Comparison of ENCODE assay signal across 10 mouse cellular contexts in the genomic region with DNA sequence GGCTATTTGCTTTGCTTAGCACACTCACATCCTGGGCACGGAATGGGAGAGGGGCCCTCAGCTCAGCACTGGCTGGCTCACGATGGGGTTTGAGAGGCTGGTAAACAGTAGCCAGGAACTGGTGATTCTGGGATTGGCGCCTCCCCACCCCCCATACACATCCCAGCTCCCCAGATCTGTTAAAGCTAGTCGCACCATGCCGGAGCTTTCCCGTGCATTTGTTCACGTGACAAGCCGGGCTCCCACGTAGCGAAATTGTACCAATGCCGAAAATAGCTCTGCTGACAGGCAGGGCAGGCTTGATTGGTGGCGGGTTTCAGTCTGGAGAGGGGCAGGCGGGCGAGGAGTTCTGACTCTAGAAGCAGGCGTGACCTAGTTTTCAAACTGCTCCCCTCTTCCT. TPM values are rescaled to one million over a fixed set of nuclear protein-coding genes. Genes with fewer than 3 reads are reported as not detected.
A peak's percentile ranks its signal among the peaks of the same experiment; 100 is the strongest.
DNase-seq lines count a peak whose midpoint lies in the region; ATAC-seq and TF ChIP-seq lines count a peak whose summit lies in the region.
"Had no signal": no experiment of that assay in that cellular context is flagged by ENCODE, and none has a peak within 500 bp of the region (broad histone marks: within the 10 kb centered on the region; RNA-seq: fewer than 3 reads in every experiment).

No protein-coding gene starts in this region.

- WGBS in cerebellum, adult 2 months = 61% methylated on average over 15 of the region's 15 CpGs
- 27% methylated on average over 15 of the region's 15 CpGs for WGBS in heart, postnatal 0 days
- WGBS in lung, postnatal 0 days = 64% methylated on average over 15 of the region's 15 CpGs
- WGBS in midbrain, embryonic 10.5 days = 85% methylated on average over 15 of the region's 15 CpGs

- peak overlapping the region; percentile 8; the same call in 1 of the 2 replicates for H3K27ac ChIP-seq in cerebellum, adult 2 months (ENCODE audit: insufficient read depth, low read length)
- peak overlapping the region; percentile 83 for H3K27ac ChIP-seq in heart, postnatal 0 days (ENCODE audit: low read depth)
- 0 out of 2 replicates have a peak overlapping the region, but pooled peaks have one; percentile 57 for H3K27ac ChIP-seq in lung, postnatal 0 days (ENCODE audit: low read length)
- H3K27ac ChIP-seq in midbrain, embryonic 10.5 days (replicated peaks) = no peak overlapping the region

- no peaks in the 10 kb centered on the region for H3K27me3 ChIP-seq in cerebellum, adult 2 months (ENCODE audit: control insufficient read depth, insufficient read depth, low read length)
- no peaks in the 10 kb centered on the region for H3K27me3 ChIP-seq in heart, postnatal 0 days (ENCODE audit: control insufficient read depth, insufficient read depth, low read length)
- H3K27me3 ChIP-seq in lung, postnatal 0 days (replicated peaks; ENCODE audit: insufficient read depth, low read length) = no peaks in the 10 kb centered on the region
- peaks cover 5% of the 10 kb centered on the region for H3K27me3 ChIP-seq in midbrain, embryonic 10.5 days (ENCODE audit: low read depth, poor library complexity, severe bottlenecking)

- peaks cover 3% of the 10 kb centered on the region; the same call in 1 of the 2 replicates for H3K4me1 ChIP-seq in cerebellum, adult 2 months (ENCODE audit: control insufficient read depth, insufficient read depth, low read length)
- no peaks in the 10 kb centered on the region for H3K4me1 ChIP-seq in heart, postnatal 0 days (ENCODE audit: control insufficient read depth, insufficient read depth)
- peaks cover 13% of the 10 kb centered on the region; the same call in 1 of the 2 replicates for H3K4me1 ChIP-seq in lung, postnatal 0 days (ENCODE audit: insufficient read depth, low read depth, low read length)
- peaks cover 18% of the 10 kb centered on the region for H3K4me1 ChIP-seq in midbrain, embryonic 10.5 days

- peak; percentile 60 for DNase-seq in gastrocnemius, adult 18-20 months (ENCODE audit: low spot score)
- DNase-seq in gastrocnemius, postnatal 10 days = no peak
- peak; percentile 56 to 62 for DNase-seq in cerebellum, adult 2 months
- DNase-seq in heart, postnatal 0 days (ENCODE audit: low spot score) = peak; percentile 80
- peak; percentile 81 for DNase-seq in lung, postnatal 0 days (ENCODE audit: low spot score)
- DNase-seq in retina, embryonic 14.5 days (ENCODE audit: low spot score) = no peak
- DNase-seq in midbrain, embryonic 10.5 days (ENCODE audit: low spot score) = no peak
- no peak for DNase-seq in kidney, adult 11 months
- DNase-seq: adrenal gland, postnatal 25 days had no signal

- H3K36me3 ChIP-seq in heart, postnatal 0 days (replicated peaks; ENCODE audit: control insufficient read depth, insufficient read depth, low read length) = no peaks in the 10 kb centered on the region
- H3K36me3 ChIP-seq in lung, postnatal 0 days (ENCODE audit: insufficient read depth, low read length) = no peaks in the 10 kb centered on the region
- H3K36me3 ChIP-seq in midbrain, embryonic 10.5 days = peaks cover under 1% of the 10 kb centered on the region; the same call in 1 of the 2 replicates

- TF ChIP-seq EP300 in heart, postnatal 0 days (IDR thresholded peaks at IDR 0.05; ENCODE audit: low read depth) = no peak
- TF ChIP-seq EP300 in lung, postnatal 0 days (IDR thresholded peaks at IDR 0.05) = peak; percentile 40; the same call in 1 of the 2 replicates

- ATAC-seq in heart, postnatal 0 days (ENCODE audit: insufficient read depth, low read depth) = peak; percentile 82
- ATAC-seq in lung, postnatal 0 days = peak; percentile 78

- no peak for TF ChIP-seq POLR2A in cerebellum, adult 2 months (IDR thresholded peaks at IDR 0.05; ENCODE audit: borderline replicate concordance, insufficient read depth, low read length)

- peak overlapping the region; percentile 57 for H3K4me2 ChIP-seq in heart, postnatal 0 days (ENCODE audit: low read depth, low read length)
- peak overlapping the region; percentile 25 for H3K4me2 ChIP-seq in lung, postnatal 0 days (replicated peaks; ENCODE audit: low read depth, low read length)

- H3K9ac ChIP-seq in heart, postnatal 0 days (replicated peaks; ENCODE audit: low read depth, low read length) = 0 out of 2 replicates have a peak overlapping the region, but pooled peaks have one; percentile 30
- no peak overlapping the region for H3K9ac ChIP-seq in lung, postnatal 0 days (replicated peaks; ENCODE audit: low read depth)

- peak overlapping the region; percentile 17 for H3K4me3 ChIP-seq in cerebellum, adult 2 months (replicated peaks; ENCODE audit: insufficient read depth, low read depth, low read length)
- H3K4me3 ChIP-seq in heart, postnatal 0 days (ENCODE audit: low read depth, low read length) = peak overlapping the region; percentile 26
- no peak overlapping the region for H3K4me3 ChIP-seq in lung, postnatal 0 days (ENCODE audit: low read depth, low read length)
- H3K4me3 ChIP-seq in midbrain, embryonic 10.5 days = no peak overlapping the region

- H3K9me3 ChIP-seq in heart, postnatal 0 days (replicated peaks; ENCODE audit: control insufficient read depth, low read length) = no peaks in the 10 kb centered on the region
- no peaks in the 10 kb centered on the region for H3K9me3 ChIP-seq in lung, postnatal 0 days (ENCODE audit: low read length)
- no peaks in the 10 kb centered on the region for H3K9me3 ChIP-seq in midbrain, embryonic 10.5 days (replicated peaks)

- TF ChIP-seq CTCF in cerebellum, adult 2 months (IDR thresholded peaks at IDR 0.05; ENCODE audit: borderline replicate concordance, insufficient read depth, low read depth, low read length) = no peak
- TF ChIP-seq CTCF in heart, postnatal 0 days (IDR thresholded peaks at IDR 0.05; ENCODE audit: low read depth) = no peak
- no peak for TF ChIP-seq CTCF in lung, postnatal 0 days (IDR thresholded peaks at IDR 0.05)

RNA-seq across cellular contexts. Expression of gene Wwox, which starts 16.5 kb away (rescaled TPM):
- total RNA-seq in gastrocnemius, adult 18-20 months (2021) = 1 to 10 TPM; 5.6 to 6.1 TPM
- total RNA-seq in gastrocnemius, postnatal 10 days (2021) = 10 to 100 TPM in 1 of 2 experiments, 1 to 10 TPM in 1; 8.7 to 10.3 TPM
- polyA plus RNA-seq in cerebellum, adult 2 months (2012; rRNA removed) = 35.2 and 35.3 TPM in 2 replicates
- total RNA-seq in heart, postnatal 0 days (2014; rRNA removed; ENCODE audit: low replicate concordance) = 6.0 and 7.5 TPM in 2 replicates
- polyA plus RNA-seq in heart, postnatal 0 days (2015; fragmentation: Nextera tagmentation; extraction: Ambion mirVana) = 7.2 and 9.6 TPM in 2 replicates
- polyA plus RNA-seq in lung, postnatal 0 days (2015; fragmentation: Nextera tagmentation; extraction: Ambion mirVana) = 8.6 and 11.6 TPM in 2 replicates
- 10.6 and 13.9 TPM in 2 replicates for polyA plus RNA-seq in midbrain, embryonic 10.5 days (2016; fragmentation: Nextera tagmentation; extraction: Ambion mirVana)

RNA-seq across cellular contexts. Expression of gene Clec3a, which starts 38.1 kb away (rescaled TPM):
- not detected for total RNA-seq in gastrocnemius, adult 18-20 months (2021)
- not detected for total RNA-seq in gastrocnemius, postnatal 10 days (2021)
- not detected in 2 replicates for polyA plus RNA-seq in cerebellum, adult 2 months (2012; rRNA removed)
- total RNA-seq in heart, postnatal 0 days (2014; rRNA removed; ENCODE audit: low replicate concordance) = not detected in 2 replicates
- polyA plus RNA-seq in heart, postnatal 0 days (2015; fragmentation: Nextera tagmentation; extraction: Ambion mirVana) = not detected in 2 replicates
- not detected in 2 replicates for polyA plus RNA-seq in lung, postnatal 0 days (2015; fragmentation: Nextera tagmentation; extraction: Ambion mirVana)
- polyA plus RNA-seq in midbrain, embryonic 10.5 days (2016; fragmentation: Nextera tagmentation; extraction: Ambion mirVana) = not detected in 2 replicates
- total RNA-seq: adrenal gland, postnatal 25 days had no signal
- polyA plus RNA-seq: kidney, embryonic 14.5 days had no signal

Comparison
In these comparisons a context has a peak if more than half of its experiments do, and no peak if none do; other contexts are left out.
1. DNase-seq: peak in gastrocnemius, adult 18-20 months (single experiment), cerebellum, adult 2 months (2 of 2), heart, postnatal 0 days (single experiment) and lung, postnatal 0 days (single experiment); none in gastrocnemius, postnatal 10 days (single experiment), retina, embryonic 14.5 days (single experiment), midbrain, embryonic 10.5 days (single experiment) and kidney, adult 11 months (single experiment).
2. H3K4me3 ChIP-seq: peak in cerebellum, adult 2 months (single experiment) and heart, postnatal 0 days (single experiment); none in lung, postnatal 0 days (single experiment) and midbrain, embryonic 10.5 days (single experiment).